Mouse (Mus musculus) limb, embryonic 11.5 days (tissue): ENCODE data around the gene Car5a. TPM values are rescaled to one million over a fixed set of nuclear protein-coding genes. Genes with fewer than 3 reads are reported as not detected.

ENCODE experiments used
- ATAC-seq: fragments of 200-750 bp; cut with Nextera tagmentation; 2 replicates; pipeline ENCODE4 v1.8.0; 2017; ENCODE audit warnings: low read depth; ENCODE audit not compliant: insufficient number of reproducible peaks, low FRiP score, low TSS enrichment
- DNase-seq: peaks from one replicate; pipeline ENCODE4 v3.0.0-alpha.2; 2015; ENCODE audit warnings: low spot score
- H3K27ac ChIP-seq: fragments of 300-500 bp; sonication (generic); replicated peaks from 2 replicates; pipeline ENCODE4 v1.5.1; 2014; ENCODE audit warnings: low read depth, mild to moderate bottlenecking, low read length
- H3K27me3 ChIP-seq: fragments of 300-500 bp; sonication (generic); 2 replicates; pipeline ENCODE4 v1.6.1; 2014; ENCODE audit warnings: mild to moderate bottlenecking, low read length, mixed read lengths; ENCODE audit not compliant: control insufficient read depth, insufficient read depth
- H3K36me3 ChIP-seq: fragments of 300-500 bp; sonication (generic); 2 replicates; pipeline ENCODE4 v1.6.1; 2014; ENCODE audit warnings: mild to moderate bottlenecking, low read length, moderate library complexity, mixed read lengths; ENCODE audit not compliant: control insufficient read depth, insufficient read depth
- H3K4me1 ChIP-seq: fragments of 300-500 bp; sonication (generic); 2 replicates; pipeline ENCODE4 v1.6.1; 2014; ENCODE audit warnings: low read length, mixed read lengths; ENCODE audit not compliant: control insufficient read depth, insufficient read depth
- H3K4me2 ChIP-seq: fragments of 300-500 bp; sonication (generic); 2 replicates; pipeline ENCODE4 v1.6.1; 2014; ENCODE audit warnings: low read depth, mild to moderate bottlenecking, moderate library complexity; ENCODE audit not compliant: severe bottlenecking
- H3K4me3 ChIP-seq: fragments of 300-500 bp; sonication (generic); 2 replicates; pipeline ENCODE4 v1.5.1; 2014; ENCODE audit warnings: low read depth, low read length
- H3K9ac ChIP-seq: fragments of 300-500 bp; sonication (generic); 2 replicates; pipeline ENCODE4 v1.6.1; 2014; ENCODE audit warnings: mild to moderate bottlenecking, low read length
- H3K9me3 ChIP-seq: fragments of 300-500 bp; sonication (generic); 2 replicates; pipeline ENCODE4 v1.6.1; 2016; ENCODE audit warnings: low read length; ENCODE audit not compliant: control insufficient read depth
- WGBS: fragments of 180-500 bp; shearing (Covaris S2); extraction: QIAGEN DNeasy Blood & Tissue Kit; methylation state at CpG from one replicate; pipeline ENCODE4 v1.1.7; 2014; 5-methylcytosine and 5-hydroxymethylcytosine counted together
- polyA plus RNA-seq: library from polyadenylated mRNA; unstranded; fragments of >200 nt; fragmentation: Nextera tagmentation; extraction: Ambion mirVana; gene quantifications from 2 replicates; pipeline ENCODE4 v1.2.1, GENCODE M21; 2014

Gene Car5a
- polyA plus RNA-seq, 1 experiment from 2014 or later: not detected

DNA sequence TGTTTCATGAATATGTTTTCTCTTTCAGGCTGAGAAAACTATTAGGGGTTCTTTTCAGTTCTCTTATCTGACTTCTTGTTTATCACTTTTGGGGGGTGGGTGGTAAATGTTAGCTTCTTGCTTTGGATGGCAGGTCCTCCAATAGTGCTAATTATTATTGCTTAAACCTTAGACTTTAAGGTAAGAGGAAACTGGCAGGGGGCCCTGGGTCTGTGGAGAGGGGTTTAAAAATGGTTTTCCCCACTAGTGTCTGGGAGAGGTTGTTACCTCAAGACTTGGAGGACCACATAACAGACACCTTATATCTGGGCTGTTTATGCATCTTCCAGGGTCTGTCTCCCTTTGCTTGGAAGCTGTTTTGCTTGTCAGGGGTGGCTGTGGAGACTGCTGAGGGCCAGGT, 7.4 kb upstream of the Car5a start:
- Histone ChIP-seq H3K9ac (no peak overlapping the region), H3K4me3 (no peak overlapping the region), H3K4me2 (no peak overlapping the region), H3K9me3 (no peaks in the 10 kb centered on the region), H3K27ac (no peak overlapping the region), H3K27me3 (no peaks in the 10 kb centered on the region), H3K4me1 (peaks cover 21% of the 10 kb centered on the region), H3K36me3 (peaks cover 6% of the 10 kb centered on the region; the same call in 1 of the 2 replicates)
- DNase-seq: no peak
- ATAC-seq: no peak

DNA sequence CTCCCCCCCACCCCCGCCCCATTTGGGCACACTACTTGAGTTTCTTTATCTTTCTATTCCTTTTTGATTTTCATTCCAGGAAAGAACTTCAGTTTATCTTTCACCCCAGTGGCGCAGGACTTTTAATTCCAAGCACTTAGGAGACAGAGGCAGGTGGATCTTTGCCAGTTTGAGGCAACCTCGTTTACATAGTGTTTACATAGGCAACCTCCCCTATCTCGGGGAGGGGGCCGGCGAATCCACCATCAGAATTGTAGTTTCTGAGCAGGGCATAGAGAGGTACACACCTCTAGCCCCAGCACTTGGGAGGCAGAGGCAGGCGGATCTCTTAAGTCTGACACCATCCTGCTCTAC, 6.9 kb upstream of the Car5a start:
- 35% methylated on average over 7 of the region's 7 CpGs for WGBS
- DNase-seq (no peak), ATAC-seq (no peak)
- Histone ChIP-seq H3K36me3 (peaks cover 6% of the 10 kb centered on the region; the same call in 1 of the 2 replicates), H3K27ac (no peak overlapping the region), H3K4me1 (peaks cover 23% of the 10 kb centered on the region), H3K4me3 (peak overlapping the region; percentile 90), H3K9me3 (no peaks in the 10 kb centered on the region), H3K9ac (peak overlapping the region; percentile 92), H3K4me2 (peak overlapping the region; percentile 93), H3K27me3 (no peaks in the 10 kb centered on the region)

DNA sequence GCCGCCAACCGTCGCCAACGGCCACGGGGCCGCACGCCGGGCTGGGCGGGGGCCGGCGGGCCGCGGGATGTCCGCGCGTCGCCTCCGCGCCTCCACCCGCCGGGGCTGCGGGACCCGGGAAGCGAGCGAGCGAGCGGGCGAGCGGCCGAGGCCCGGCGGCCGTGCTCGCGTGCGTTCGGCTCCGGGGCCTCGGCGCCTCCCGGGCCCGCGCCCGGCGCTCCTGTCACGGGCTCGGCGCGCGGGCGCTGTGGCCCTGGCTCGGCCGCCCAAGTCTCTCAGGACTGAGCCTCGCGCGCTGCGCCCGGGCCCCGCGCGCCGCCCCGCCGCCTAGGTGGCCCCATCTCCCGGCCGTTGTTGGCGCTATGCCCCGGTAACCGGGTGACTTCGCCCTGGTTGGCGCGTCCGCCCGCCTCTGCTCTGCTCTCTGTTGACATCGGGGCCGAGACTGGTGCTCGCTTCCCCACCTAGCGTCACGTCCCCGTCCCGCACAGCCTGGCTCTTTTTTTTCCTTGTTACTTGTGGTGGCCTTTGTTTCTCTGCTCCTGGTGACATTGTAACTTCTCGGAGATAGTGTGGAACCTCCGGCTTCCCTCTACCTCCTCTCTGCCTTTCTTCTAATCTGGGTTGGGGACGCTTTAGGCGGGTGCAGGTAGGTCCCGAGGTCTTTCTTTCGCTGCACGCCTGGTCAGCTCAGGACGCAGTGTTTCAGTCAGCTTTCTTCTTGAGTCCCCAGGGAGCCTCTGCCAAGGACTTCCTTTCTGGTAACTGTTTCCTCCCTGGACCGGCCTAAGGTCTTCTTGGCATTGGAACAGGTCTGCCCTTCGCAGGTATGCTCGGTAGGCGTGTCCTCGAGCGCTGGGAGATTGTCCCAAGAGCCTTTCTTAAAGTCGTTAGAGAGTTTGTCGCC, 6.3 kb upstream of the Car5a start:
- DNase-seq (peak; percentile 64), ATAC-seq (no peak)
- Histone ChIP-seq H3K9me3 (no peaks in the 10 kb centered on the region), H3K27me3 (no peaks in the 10 kb centered on the region), H3K27ac (peak overlapping the region; percentile 92), H3K36me3 (peaks cover 6% of the 10 kb centered on the region; the same call in 1 of the 2 replicates), H3K9ac (peak overlapping the region; percentile 92), H3K4me3 (peak overlapping the region; percentile 90), H3K4me2 (peak overlapping the region; percentile 93), H3K4me1 (peaks cover 23% of the 10 kb centered on the region)
- WGBS: under 1% methylated on average over 66 of the region's 97 CpGs

DNA sequence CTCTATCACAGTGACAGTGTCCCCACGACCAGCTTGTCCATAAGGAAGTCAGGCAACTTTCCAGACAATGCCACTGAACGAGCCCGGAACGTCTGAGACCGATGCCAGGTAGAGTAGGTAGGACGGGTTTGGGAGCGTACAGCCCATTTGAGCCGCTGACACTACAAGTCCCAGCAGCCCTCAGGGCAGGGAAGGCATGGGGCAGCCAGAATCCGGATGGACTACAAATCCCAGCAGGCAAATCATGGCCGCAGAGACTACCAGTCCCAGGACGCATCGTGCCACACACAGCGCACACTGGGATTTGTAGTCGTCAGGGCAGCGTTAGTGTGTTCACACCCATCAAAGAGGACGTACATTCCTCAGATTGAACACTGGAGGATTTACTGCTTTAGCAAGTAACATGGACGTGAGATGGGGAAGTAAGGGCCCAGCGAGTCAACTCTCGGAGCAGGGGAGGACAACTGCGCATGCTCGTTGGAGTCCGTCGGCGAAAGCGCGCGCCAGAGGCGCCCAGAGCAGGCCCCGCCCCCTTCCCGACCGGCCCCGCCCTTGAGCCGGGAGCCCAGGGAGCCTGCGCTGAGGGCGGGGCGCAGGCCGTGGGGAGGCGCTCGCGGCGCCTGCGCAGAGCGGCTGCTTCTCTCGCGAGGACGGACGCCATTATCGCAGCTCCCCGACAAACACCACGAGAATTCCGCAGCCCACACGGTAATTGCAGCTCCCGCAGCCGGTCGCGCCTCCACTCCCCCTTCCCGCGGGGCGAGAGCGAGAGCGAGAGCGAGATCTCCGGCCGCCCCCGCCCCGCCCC, 5.4 kb upstream of the Car5a start:
- under 1% methylated on average over 62 of the region's 66 CpGs for WGBS
- Histone ChIP-seq H3K9me3 (no peaks in the 10 kb centered on the region), H3K36me3 (peaks cover 6% of the 10 kb centered on the region; the same call in 1 of the 2 replicates), H3K9ac (peak overlapping the region; percentile 92), H3K4me1 (peaks cover 23% of the 10 kb centered on the region), H3K4me3 (peak overlapping the region; percentile 90), H3K27ac (peak overlapping the region; percentile 92), H3K27me3 (no peaks in the 10 kb centered on the region), H3K4me2 (peak overlapping the region; percentile 93)
- DNase-seq: peak; percentile 98
- ATAC-seq: peak; percentile 91

DNA sequence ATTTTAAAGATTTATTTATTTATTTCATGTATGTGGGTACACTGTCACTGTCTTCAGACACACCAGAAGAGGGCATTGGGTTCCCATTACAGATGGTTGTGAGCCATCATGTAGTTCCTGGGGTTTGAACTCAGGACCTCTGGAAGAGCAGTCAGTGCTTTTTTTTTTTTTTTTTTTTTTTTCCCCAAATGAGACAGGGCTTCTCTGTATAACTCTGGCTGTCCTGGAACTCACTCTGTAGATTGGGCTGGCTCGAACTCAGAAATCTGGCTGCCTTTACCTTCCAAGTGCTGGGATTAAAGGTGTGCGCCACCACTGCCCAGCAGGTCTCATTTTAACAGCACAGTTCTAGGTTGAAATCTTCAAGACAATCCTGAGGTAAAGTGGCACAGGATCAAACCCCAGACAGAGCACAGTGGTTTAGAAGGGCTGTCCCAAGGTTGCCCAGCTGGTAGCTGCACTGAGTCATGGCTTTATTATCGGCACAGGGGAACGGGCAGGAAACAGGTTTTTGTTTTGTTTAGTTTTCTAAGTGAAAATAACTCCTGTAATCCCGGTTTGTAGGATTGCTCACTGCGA, 4.6 kb upstream of the Car5a start, which contains the start of gene Banp:
Banp (plus strand) TSS at position 529 of the 579 bp plus-strand sequence.
- Histone ChIP-seq H3K4me2 (peak within 1 kb of the TSS; percentile 93), H3K9me3 (no peaks in the 10 kb centered on the region), H3K27ac (peak within 1 kb of the TSS; percentile 92), H3K27me3 (no peaks in the 10 kb centered on the region), H3K4me1 (peaks cover 23% of the 10 kb centered on the region), H3K36me3 (peaks cover 4% of the 10 kb centered on the region; the same call in 1 of the 2 replicates), H3K9ac (peak within 1 kb of the TSS; percentile 92), H3K4me3 (peak within 1 kb of the TSS; percentile 90)
- DNase-seq (no peak), ATAC-seq (no peak)
- 67% methylated on average over 6 of the region's 6 CpGs for WGBS

DNA sequence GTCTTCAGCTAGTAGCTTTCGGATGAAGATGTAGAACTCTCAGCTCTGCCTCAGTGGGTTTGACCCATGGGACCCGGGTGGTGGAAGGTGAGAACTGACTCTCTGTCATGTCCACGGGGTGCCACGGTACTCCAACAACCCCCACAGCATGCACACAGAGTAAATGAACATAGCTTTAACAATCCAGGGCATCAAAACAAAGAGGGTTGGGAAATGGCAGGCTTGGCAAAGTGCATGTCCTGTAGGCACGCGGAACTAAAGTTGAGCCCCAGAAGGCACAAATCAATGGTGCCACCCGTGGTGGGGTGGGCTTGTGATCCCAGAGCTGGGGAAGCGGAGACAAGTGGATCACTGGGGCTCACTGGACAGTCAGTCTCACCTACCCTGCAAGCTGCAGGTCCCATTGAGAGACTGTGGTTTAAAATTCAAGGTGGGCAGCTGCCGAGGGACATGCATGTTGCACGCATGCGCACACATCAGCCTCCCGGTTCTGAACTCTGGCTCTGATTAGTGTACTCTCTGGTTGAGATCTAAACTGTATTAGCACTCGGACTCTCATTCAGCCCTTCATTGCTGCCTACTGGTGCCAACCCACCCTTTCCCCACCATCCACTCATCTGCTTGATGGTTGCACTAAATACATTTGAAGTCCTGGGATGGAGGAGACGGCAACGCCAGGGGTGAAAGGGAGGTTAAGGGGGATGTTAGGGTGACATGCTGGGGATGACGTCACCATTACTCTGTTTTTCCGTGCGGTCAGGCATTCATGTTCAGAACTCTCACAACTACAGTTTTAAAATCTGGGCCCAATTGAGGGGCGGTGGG, 3.8 kb upstream of the Car5a start:
- H3K27me3 ChIP-seq: no peaks in the 10 kb centered on the region
- DNase-seq: no peak
- H3K4me1 ChIP-seq: peaks cover 23% of the 10 kb centered on the region
- ATAC-seq: no peak
- H3K36me3 ChIP-seq: peaks cover 4% of the 10 kb centered on the region; the same call in 1 of the 2 replicates
- peak overlapping the region; percentile 72 for H3K4me2 ChIP-seq
- peak overlapping the region; percentile 88 for H3K27ac ChIP-seq
- H3K4me3 ChIP-seq: peak overlapping the region; percentile 32
- 60% methylated on average over 19 of the region's 19 CpGs for WGBS
- H3K9me3 ChIP-seq: no peaks in the 10 kb centered on the region
- H3K9ac ChIP-seq: peak overlapping the region; percentile 53; the same call in 1 of the 2 replicates

DNA sequence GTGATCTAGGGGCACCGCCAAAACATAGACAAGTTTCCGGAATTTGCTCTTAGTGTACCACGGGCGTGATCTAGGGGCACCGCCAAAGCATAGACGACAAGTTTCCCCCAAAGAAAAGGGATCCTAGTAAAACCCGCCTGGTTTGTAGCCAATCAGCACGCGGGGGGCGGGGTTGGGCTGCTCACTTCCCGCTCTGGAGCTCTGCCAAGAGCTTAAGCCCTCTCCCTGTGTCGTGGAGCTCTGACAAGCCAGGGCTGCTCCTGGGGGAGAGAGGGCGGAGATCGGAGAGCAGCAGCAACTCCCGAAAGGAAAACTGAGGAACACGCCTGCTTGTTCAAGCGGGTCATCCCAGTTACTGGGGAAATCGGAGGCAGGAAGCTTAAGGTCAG, 3.0 kb upstream of the Car5a start:
- peak; percentile 49; the same call in 1 of the 2 replicates for ATAC-seq
- Histone ChIP-seq H3K36me3 (no peaks in the 10 kb centered on the region), H3K9ac (peak overlapping the region; percentile 67), H3K4me3 (peak overlapping the region; percentile 32), H3K27ac (peak overlapping the region; percentile 88), H3K4me2 (peak overlapping the region; percentile 72), H3K4me1 (peaks cover 23% of the 10 kb centered on the region), H3K27me3 (no peaks in the 10 kb centered on the region), H3K9me3 (no peaks in the 10 kb centered on the region)
- DNase-seq: peak; percentile 96
- under 1% methylated on average over 18 of the region's 18 CpGs for WGBS
